Mouse (Mus musculus) left cerebral cortex, postnatal 25 days (tissue): ENCODE results near the gene Il17re. TPM values are rescaled to one million over a fixed set of nuclear protein-coding genes. Genes with fewer than 3 reads are reported as not detected.

Experiments
- DNase-seq, 2 experiments: peaks; one replicate each; pipeline ENCODE4 v3.0.0; 2022; ENCODE audit warnings: low spot score in 2 of 2, mixed read lengths in 1 of 2
- intact Hi-C: fragments of 180-260 bp; cut with DNase I; formaldehyde crosslinking; loops from one replicate; pipeline ENCODE4 v1.15.1; 2025
- total RNA-seq, 2 experiments: library from RNA; stranded (reverse); gene quantifications; 2 replicates each; pipeline ENCODE4 v1.2.3; 2021

Gene Il17re
- total RNA-seq, 2 experiments from 2014 or later, result 0.34 to 0.66 TPM

GRCm38 (mm10) chr6:113480555-113481373 lies 22.5 kb downstream of the Il17re start:
- DNase-seq, result no peak
- intact Hi-C loops, result no loop called here

- peak; percentile 41 to 54 for DNase-seq
- intact Hi-C loops, result no loop called here
Measured at GRCm38 (mm10) chr6:113482477-113483099, 24.3 kb downstream of the Il17re start.

DNA sequence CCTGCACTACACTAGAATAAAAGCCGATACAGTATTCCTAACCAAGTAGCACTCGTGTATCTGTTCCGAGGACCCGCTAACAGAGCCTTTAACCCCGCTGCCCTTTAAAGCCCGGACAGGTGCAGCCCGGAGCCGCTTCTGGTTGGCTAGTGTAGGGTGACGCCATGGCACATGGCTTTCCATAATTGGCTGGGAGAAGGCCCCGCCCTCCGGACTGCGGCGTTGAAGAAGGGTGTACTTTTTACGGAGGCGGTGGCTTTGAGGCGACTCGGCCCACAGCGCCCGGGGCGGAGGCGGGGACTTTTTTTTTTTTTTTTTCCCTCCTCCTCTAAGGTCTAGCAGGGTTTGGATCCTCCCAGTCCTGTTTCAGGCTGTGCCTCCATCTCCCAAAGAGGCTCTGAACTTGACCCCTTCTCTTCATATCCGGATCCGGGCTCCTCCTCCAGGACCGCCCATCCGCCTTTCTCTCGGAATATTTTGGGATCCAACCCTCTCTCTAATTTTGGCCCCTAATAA lies 24.9 kb downstream of the Il17re start, which contains the start of gene Creld1:
Gene Creld1, plus strand, starts transcription at position 198 of the 516 bp plus-strand sequence.
- peak; percentile 94 to 97 for DNase-seq
- intact Hi-C loops, result no loop called here

DNA sequence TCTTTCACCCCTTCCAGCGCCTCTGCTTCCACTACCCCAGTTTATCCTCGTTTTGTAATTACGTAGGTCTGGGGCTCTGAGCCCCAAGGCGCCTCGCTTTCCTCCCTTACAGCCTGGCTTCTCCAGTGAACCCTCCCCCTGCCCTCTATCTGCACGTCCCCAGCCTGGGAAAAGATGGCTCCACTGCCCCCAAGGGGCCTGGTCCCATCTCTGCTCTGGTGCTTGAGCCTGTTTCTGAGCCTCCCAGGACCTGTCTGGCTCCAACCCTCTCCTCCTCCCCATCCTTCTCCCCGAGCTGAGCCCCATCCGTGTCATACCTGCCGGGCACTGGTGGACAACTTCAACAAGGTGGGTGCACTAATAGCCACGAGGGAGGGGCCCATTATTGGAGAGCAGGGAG lies 25.4 kb downstream of the Il17re start:
- intact Hi-C loops, result no loop called here
- peak in 1 of 2 experiments; percentile 35 for DNase-seq

DNA sequence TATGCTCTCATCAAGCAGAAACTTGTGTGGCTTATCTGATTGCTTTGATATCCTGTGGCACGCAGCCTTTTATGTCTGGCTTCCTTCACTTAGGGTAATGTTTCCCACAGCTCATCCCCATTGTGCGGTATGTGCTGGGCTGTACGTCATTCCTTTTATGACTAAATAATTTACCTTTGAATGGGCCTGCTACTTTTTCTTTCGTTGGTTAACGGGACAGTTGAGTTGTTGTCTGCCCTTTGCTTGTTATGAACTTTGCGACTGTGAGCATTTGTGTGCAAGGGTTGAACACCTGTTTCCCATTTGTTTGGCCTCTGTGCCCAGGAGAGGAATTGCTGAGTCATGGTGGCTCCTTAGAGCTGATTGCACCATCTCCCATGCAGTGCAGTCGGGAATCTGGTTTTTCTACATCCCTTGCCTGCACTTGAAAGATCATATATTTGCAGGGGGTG lies 28.9 kb downstream of the Il17re start:
- intact Hi-C loops, result no loop called here

DNA sequence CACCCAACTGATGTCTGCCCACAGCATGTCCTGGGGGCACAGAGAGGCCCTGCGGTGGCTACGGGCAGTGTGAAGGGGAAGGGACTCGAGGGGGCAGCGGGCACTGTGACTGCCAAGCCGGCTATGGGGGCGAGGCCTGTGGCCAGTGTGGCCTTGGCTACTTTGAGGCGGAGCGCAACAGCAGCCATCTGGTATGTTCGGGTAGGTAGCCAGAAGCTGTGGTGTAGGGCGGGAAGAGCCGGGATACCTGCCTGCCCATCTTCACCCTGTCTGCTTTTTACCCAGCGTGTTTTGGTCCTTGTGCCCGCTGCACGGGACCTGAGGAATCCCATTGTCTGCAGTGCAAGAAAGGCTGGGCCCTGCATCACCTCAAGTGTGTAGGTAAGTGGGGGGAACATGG lies 31.1 kb downstream of the Il17re start:
- no peak for DNase-seq
- intact Hi-C loops, result no loop called here

More for the DNA sequence above, 28.9 kb downstream of the Il17re start:
- DNase-seq, result no peak

DNA sequence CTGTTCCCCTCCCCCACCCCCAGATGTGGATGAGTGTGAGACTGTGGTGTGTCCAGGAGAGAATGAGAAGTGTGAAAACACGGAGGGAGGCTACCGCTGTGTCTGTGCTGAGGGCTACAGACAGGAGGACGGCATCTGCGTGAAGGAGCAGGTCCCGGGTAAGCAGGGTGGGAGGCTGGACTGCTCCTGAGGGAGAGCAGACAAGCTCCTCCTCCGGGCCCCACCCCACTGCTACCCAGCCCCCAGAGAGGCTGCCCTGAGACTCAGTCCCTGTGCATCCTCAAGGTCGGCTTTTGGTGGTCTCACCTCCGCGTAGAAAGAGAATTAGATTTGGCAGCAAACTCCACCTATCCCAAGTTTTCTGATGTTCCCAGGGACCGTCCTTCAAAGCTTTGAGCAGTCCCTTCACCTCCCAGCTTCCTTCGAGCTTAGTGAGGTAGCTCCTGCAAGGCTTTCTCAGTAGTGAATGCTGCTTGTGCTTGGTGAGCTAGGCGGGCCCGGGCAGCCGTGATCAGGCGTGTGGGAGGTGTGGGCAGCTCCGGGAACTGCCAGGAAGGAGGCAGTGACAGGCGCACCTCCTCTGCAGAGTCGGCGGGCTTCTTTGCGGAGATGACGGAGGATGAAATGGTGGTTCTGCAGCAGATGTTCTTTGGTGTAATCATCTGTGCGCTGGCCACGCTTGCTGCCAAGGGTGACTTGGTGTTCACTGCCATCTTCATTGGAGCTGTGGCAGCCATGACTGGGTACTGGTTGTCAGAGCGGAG lies 34.0 kb downstream of the Il17re start:
- intact Hi-C loops, result no loop called here
- DNase-seq, result peak; percentile 71 to 79

GRCm38 (mm10) chr6:113494258-113494788 lies 36.0 kb downstream of the Il17re start:
- intact Hi-C loops, result no loop called here
- DNase-seq, result peak; percentile 65 to 74

- no peak for DNase-seq
- intact Hi-C loops, result no loop called here
Measured at GRCm38 (mm10) chr6:113495071-113495675, 36.9 kb downstream of the Il17re start.

DNA sequence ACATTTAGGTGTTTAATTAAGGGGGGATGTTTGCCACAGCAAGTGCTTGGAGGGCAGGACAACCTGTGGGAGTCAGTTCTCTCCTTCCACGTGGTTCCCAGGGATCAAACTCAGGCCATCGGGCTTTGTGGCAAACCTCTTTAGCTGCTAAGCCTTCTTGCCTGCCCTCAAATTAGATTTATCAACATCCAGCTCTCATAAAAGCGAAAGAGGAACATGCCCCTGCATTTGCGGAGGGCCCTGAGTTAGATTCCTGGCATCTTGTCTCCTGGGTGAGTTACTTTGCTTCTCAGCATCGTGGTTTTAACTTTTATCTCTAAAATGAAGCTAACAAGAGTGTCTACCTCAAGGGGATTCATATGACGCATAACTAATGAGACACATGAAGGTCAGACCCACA lies 41.1 kb downstream of the Il17re start:
- intact Hi-C loops, result no loop called here
- no peak for DNase-seq

- intact Hi-C loops, result loop anchor here (2.0 kb wide), 1 partner anchor 111 kb away; no protein-coding TSS in a partner anchor
- DNase-seq, result peak; percentile 82 to 90
Measured at GRCm38 (mm10) chr6:113501388-113502084, 43.3 kb downstream of the Il17re start, which contains the start of gene Prrt3. Gene Prrt3, minus strand, starts transcription at chr6:113501931.

DNA sequence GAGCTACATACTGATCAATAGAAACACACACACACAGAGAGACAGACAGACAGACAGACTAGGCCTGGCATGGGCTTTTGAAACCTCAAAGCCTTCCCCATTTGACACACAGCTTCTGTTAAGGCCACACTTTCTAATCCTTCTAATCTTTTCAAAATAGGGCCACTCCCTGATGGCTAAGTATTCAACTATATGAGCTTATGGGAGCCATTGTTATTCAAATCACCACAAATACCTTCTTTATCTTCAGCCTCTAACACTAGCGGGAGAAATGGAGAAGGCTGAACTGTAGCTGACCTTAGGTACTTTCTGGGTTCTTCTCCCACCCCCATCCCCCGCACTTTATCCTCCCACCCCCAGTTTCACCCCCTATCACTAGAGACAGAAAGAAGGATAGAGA lies 44.5 kb downstream of the Il17re start:
- no peak for DNase-seq
- intact Hi-C loops, result no loop called here

GRCm38 (mm10) chr6:113505689-113506088 lies 47.4 kb downstream of the Il17re start:
- intact Hi-C loops, result no loop called here
- no peak for DNase-seq

DNA sequence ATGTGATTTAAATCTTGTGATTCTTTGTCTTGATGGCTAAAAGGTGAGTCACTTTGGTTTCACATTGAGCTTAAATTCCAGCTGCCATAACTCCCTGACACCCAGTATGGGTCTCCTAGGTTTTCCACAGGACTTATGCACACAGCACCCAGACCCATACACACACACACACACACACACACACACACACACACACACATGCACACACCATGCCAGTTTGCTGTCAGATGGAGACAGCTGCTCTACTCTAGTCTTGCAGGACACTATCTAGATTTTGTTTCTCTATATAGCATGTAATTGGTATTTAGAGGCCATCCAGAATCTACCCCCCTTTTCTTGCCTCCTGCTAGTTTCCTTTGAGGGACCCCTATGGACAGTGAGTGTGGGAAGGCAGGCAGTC lies 48.8 kb downstream of the Il17re start:
- intact Hi-C loops, result no loop called here
- no peak for DNase-seq

- intact Hi-C loops, result no loop called here
- no peak for DNase-seq
Measured at GRCm38 (mm10) chr6:113508272-113508946, 50.1 kb downstream of the Il17re start.

DNA sequence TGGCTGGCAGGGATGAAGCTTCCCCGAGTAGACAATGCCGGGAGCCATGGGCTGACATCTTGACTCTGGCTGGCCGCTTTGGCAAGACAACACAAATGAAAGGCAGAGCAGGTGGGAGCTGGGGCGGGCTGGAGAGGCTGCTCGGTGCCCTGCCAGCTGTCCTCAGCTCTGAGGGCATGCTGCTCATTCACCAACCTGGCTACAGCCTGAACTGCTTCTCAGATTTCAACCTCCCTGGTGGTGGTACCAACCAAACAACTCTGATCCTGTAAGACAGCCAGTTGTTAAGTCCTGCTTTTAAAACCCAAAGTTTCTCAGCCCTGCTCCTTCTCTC lies 50.6 kb downstream of the Il17re start:
- intact Hi-C loops, result no loop called here
- DNase-seq, result no peak

DNA sequence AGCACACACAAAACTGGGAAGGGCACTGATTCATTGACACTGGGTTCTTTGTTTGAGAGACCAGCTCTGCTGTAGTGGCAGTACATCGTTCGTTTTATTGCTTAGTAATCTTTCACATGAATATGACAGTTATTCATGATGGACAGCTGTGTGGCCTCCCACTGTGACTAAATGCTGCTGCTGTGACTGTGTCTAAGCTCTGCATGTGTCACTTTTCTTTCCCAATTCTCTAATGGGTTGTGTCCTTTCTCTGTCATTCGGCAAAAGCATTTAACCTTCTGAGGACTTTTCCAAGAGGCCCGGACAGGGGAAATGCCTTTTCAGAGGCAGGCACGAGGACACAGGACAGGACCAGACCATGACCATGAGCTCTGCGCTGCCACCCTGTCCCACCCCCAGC lies 55.7 kb downstream of the Il17re start:
- intact Hi-C loops, result no loop called here
- DNase-seq, result no peak

DNA sequence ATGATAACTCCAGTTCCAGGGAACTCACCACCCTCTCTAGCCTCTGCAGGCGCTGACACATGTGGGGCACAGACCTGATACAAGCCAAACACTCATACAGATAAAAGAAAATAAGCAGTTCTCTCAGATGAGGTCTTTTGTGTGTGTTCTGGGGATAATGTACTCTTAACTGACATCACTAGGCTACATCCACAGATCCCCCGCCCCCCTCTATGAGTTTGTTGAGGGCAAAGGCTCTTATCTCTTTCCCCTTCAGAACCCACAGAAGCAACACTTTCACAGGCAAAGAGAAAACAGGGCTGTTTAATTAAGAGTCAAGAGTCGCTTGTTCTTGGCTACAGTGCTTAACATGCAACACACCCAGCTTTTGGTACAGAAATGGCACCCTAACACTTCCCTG lies 56.3 kb downstream of the Il17re start:
- no peak for DNase-seq

More for the DNA sequence above, 56.3 kb downstream of the Il17re start:
- intact Hi-C loops, result no loop called here
